Mouse (Mus musculus) skeletal muscle tissue, postnatal 0 days (tissue): ENCODE results near the gene Snta1. TPM values are rescaled to one million over a fixed set of nuclear protein-coding genes. Genes with fewer than 3 reads are reported as not detected.

ENCODE experiments used
- polyA plus RNA-seq: library from polyadenylated mRNA; unstranded; fragments of >200 nt; fragmentation: Nextera tagmentation; extraction: Ambion mirVana; gene quantifications from 2 replicates; pipeline ENCODE4 v1.2.1, GENCODE M21; 2015

The Snta1 gene
- 97.6 and 111 TPM in 2 replicates for polyA plus RNA-seq

GRCm38 (mm10) chr2:154407643-154408445 lies at the start of gene Snta1:
Snta1 (minus strand) TSS chr2:154408099.

GRCm38 (mm10) chr2:154436458-154437190 lies 28.7 kb upstream of the Snta1 start, which contains the start of gene Cbfa2t2:
Cbfa2t2 (plus strand) TSS chr2:154436481.

DNA sequence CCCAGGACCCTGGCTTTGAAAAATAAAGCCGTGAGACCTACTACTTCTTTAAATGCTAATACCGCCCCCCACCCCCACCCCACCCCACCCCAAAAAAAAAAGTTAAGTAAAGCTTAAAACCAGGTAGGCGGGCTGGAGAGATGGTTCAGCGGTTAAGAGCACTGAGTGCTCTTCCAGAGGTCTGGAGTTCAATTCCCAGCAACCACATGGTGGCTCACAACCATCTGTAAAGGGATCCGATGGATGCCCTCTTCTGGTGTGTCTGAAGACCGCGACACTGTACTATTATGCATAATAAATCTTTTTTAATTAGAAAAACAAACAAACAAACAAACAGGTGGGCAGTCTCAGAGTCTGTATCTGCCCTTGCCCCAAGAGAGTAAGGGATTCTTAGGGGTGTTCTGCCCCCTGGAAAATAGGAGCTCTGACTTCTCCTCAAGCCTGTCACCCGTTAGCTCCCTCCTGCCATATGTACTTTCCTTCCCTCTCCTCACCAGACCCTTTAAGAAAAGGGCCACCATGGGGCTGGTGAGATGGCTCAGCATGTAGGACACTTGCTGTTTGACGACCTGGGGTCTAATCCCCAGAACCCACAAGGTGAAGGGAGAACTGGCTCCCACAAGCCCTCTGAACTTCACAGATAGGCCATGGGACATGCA lies 34.9 kb downstream of the Snta1 start, which contains the start of gene Cdk5rap1:
TSS of gene Cdk5rap1 (minus strand) at position 169 of the 659 bp plus-strand sequence.

Other genes starting within 250 kb of the Snta1 start
- not detected in 2 replicates for gene Bpifa5, start 245.5 kb downstream of the Snta1 start, polyA plus RNA-seq
- gene Bpifb1, start 217.3 kb downstream of the Snta1 start, polyA plus RNA-seq, result 0.14 TPM in 1 of 2 replicates, not detected in the other
- gene Bpifb5, start 184.4 kb downstream of the Snta1 start, polyA plus RNA-seq, result 0.18 and 0.31 TPM in 2 replicates
- gene Bpifb9a, start 150.2 kb downstream of the Snta1 start, polyA plus RNA-seq, result not detected in 2 replicates
- not detected in 2 replicates for gene Bpifb9b, start 100.9 kb downstream of the Snta1 start, polyA plus RNA-seq
- gene Cdk5rap1, start 35.1 kb downstream of the Snta1 start, polyA plus RNA-seq, result 11.7 and 24.9 TPM in 2 replicates
- gene Cbfa2t2, start 28.4 kb upstream of the Snta1 start, polyA plus RNA-seq, result 16.8 and 17.4 TPM in 2 replicates
- 1.0 and 1.3 TPM in 2 replicates for gene 1700003F12Rik, start 139.0 kb upstream of the Snta1 start, polyA plus RNA-seq
- gene Actl10, start 143.7 kb upstream of the Snta1 start, polyA plus RNA-seq, result not detected in 2 replicates
- 0.73 and 1.3 TPM in 2 replicates for gene Necab3, start 150.8 kb upstream of the Snta1 start, polyA plus RNA-seq
- gene E2f1, start 161.8 kb upstream of the Snta1 start, polyA plus RNA-seq, result 6.7 and 7.3 TPM in 2 replicates
- gene Pxmp4, start 195.6 kb upstream of the Snta1 start, polyA plus RNA-seq, result 22.3 and 27.5 TPM in 2 replicates
- 0.28 and 0.32 TPM in 2 replicates for gene Zfp341, start 205.2 kb upstream of the Snta1 start, polyA plus RNA-seq
- 0.39 and 0.97 TPM in 2 replicates for gene 4930519P11Rik, start 205.3 kb upstream of the Snta1 start, polyA plus RNA-seq
- 19.1 and 26.6 TPM in 2 replicates for gene Chmp4b, start 243.6 kb upstream of the Snta1 start, polyA plus RNA-seq